9 mouse cellular contexts compared by ENCODE assay signal in genomic region chr10:24317126-24317836, GRCm38 (mm10).
DNase-seq lines count a peak whose midpoint lies in the region; ATAC-seq and TF ChIP-seq lines count a peak whose summit lies in the region.
"Had no signal": no experiment of that assay in that cellular context is flagged by ENCODE, and none has a peak within 500 bp of the region (broad histone marks: within the 10 kb centered on the region; RNA-seq: fewer than 3 reads in every experiment).

No protein-coding gene starts in this region.

- H3K4me1 ChIP-seq in hindbrain, embryonic 13.5 days (replicated peaks), result no peaks in the 10 kb centered on the region; the same call in 1 of the 2 replicates
- H3K4me1 ChIP-seq in hindbrain, embryonic 11.5 days (replicated peaks; ENCODE audit: control insufficient read depth, insufficient read depth, low read length), result no peaks in the 10 kb centered on the region
- no peaks in the 10 kb centered on the region for H3K4me1 ChIP-seq in cerebellum, adult 2 months (ENCODE audit: control insufficient read depth, insufficient read depth, low read length)
- H3K4me1 ChIP-seq in stomach, embryonic 14.5 days (ENCODE audit: control insufficient read depth, insufficient read depth, low read length), result 0 out of 2 replicates have a peak, but pooled peaks cover 7% of the 10 kb centered on the region

- H3K9me3 ChIP-seq in hindbrain, embryonic 13.5 days, result no peaks in the 10 kb centered on the region
- H3K9me3 ChIP-seq in hindbrain, embryonic 11.5 days (ENCODE audit: control insufficient read depth, low read length), result no peaks in the 10 kb centered on the region
- no peaks in the 10 kb centered on the region for H3K9me3 ChIP-seq in stomach, embryonic 14.5 days (ENCODE audit: control insufficient read depth, low read depth, low read length)

- TF ChIP-seq CTCF in cerebellum, adult 2 months (IDR thresholded peaks at IDR 0.05; ENCODE audit: borderline replicate concordance, insufficient read depth, low read depth, low read length), result no peak

- no peak overlapping the region for H3K9ac ChIP-seq in hindbrain, embryonic 13.5 days
- H3K9ac ChIP-seq in hindbrain, embryonic 11.5 days (ENCODE audit: low read depth, low read length), result no peak overlapping the region
- no peak overlapping the region for H3K9ac ChIP-seq in stomach, embryonic 14.5 days (replicated peaks; ENCODE audit: low read depth, low read length)
- H3K9ac ChIP-seq: liver, embryonic 14.5 days had no signal

- DNase-seq in hindbrain, embryonic 11.5 days (ENCODE audit: low spot score), result no peak
- peak; percentile 64 to 72 for DNase-seq in cerebellum, adult 2 months
- DNase-seq in heart, adult 8-10 months (ENCODE audit: low spot score), result peak; percentile 72
- peak; percentile 21 for DNase-seq in large intestine, adult 2 months (ENCODE audit: low read depth, low spot score)
- peak; percentile 65 for DNase-seq in lung, postnatal 25 days (ENCODE audit: low spot score)
- DNase-seq in B cell, adult 2 months, result no peak

- TF ChIP-seq POLR2A in cerebellum, adult 2 months (IDR thresholded peaks at IDR 0.05; ENCODE audit: borderline replicate concordance, insufficient read depth, low read length), result no peak

- H3K36me3 ChIP-seq in hindbrain, embryonic 13.5 days, result no peaks in the 10 kb centered on the region
- H3K36me3 ChIP-seq in hindbrain, embryonic 11.5 days (ENCODE audit: control insufficient read depth, insufficient read depth, low read length), result no peaks in the 10 kb centered on the region
- H3K36me3 ChIP-seq in stomach, embryonic 14.5 days (ENCODE audit: control insufficient read depth, insufficient read depth, low read length), result no peaks in the 10 kb centered on the region

- no peak overlapping the region for H3K27ac ChIP-seq in hindbrain, embryonic 13.5 days
- no peak overlapping the region for H3K27ac ChIP-seq in hindbrain, embryonic 11.5 days (ENCODE audit: low read depth, low read length)
- no peak overlapping the region for H3K27ac ChIP-seq in cerebellum, adult 2 months (ENCODE audit: insufficient read depth, low read length)
- no peak overlapping the region for H3K27ac ChIP-seq in stomach, embryonic 14.5 days (ENCODE audit: low read length)
- H3K27ac ChIP-seq: liver, embryonic 14.5 days had no signal

- no peak overlapping the region for H3K4me2 ChIP-seq in hindbrain, embryonic 13.5 days
- H3K4me2 ChIP-seq in hindbrain, embryonic 11.5 days (replicated peaks; ENCODE audit: low read depth, low read length), result no peak overlapping the region
- no peak overlapping the region for H3K4me2 ChIP-seq in stomach, embryonic 14.5 days (replicated peaks; ENCODE audit: low read depth, low read length)

- no peak overlapping the region for H3K4me3 ChIP-seq in hindbrain, embryonic 13.5 days
- H3K4me3 ChIP-seq in hindbrain, embryonic 11.5 days (ENCODE audit: low read depth, low read length), result no peak overlapping the region
- peak overlapping the region; percentile 41 for H3K4me3 ChIP-seq in cerebellum, adult 2 months (replicated peaks; ENCODE audit: insufficient read depth, low read depth, low read length)
- no peak overlapping the region for H3K4me3 ChIP-seq in stomach, embryonic 14.5 days (ENCODE audit: low read depth, low read length)

- H3K27me3 ChIP-seq in hindbrain, embryonic 13.5 days, result no peaks in the 10 kb centered on the region
- H3K27me3 ChIP-seq in hindbrain, embryonic 11.5 days (ENCODE audit: control insufficient read depth, insufficient read depth, low read length), result no peaks in the 10 kb centered on the region
- H3K27me3 ChIP-seq in cerebellum, adult 2 months (ENCODE audit: control insufficient read depth, insufficient read depth, low read length), result no peaks in the 10 kb centered on the region
- no peaks in the 10 kb centered on the region for H3K27me3 ChIP-seq in stomach, embryonic 14.5 days (ENCODE audit: control insufficient read depth, insufficient read depth, low read length)

- WGBS in hindbrain, embryonic 13.5 days, result 62% methylated on average over 19 of the region's 19 CpGs
- 73% methylated on average over 19 of the region's 19 CpGs for WGBS in hindbrain, embryonic 11.5 days
- WGBS in cerebellum, adult 2 months, result 10% methylated on average over 19 of the region's 19 CpGs
- 29% methylated on average over 19 of the region's 19 CpGs for WGBS in large intestine, adult 2 months
- 42% methylated on average over 19 of the region's 19 CpGs for WGBS in stomach, embryonic 14.5 days

- 0 out of 2 replicates have a peak, but pooled peaks have one; percentile 43 for ATAC-seq in hindbrain, embryonic 13.5 days (ENCODE audit: low FRiP score)
- ATAC-seq in hindbrain, embryonic 11.5 days (ENCODE audit: low FRiP score), result no peak; the same call in 1 of the 2 replicates
- peak; percentile 63; the same call in 1 of the 2 replicates for ATAC-seq in stomach, embryonic 14.5 days (ENCODE audit: insufficient number of reproducible peaks, insufficient read depth, low FRiP score, low read depth)

Comparison
In these comparisons a context has a peak if more than half of its experiments do, and no peak if none do; other contexts are left out.
1. DNase-seq: peak in cerebellum, adult 2 months (2 of 2), heart, adult 8-10 months (single experiment), large intestine, adult 2 months (single experiment) and lung, postnatal 25 days (single experiment); none in hindbrain, embryonic 11.5 days (single experiment) and B cell, adult 2 months (0 of 2).